Mouse (Mus musculus): Measurements from ENCODE around the gene Elavl3. TPM values are rescaled to one million over a fixed set of nuclear protein-coding genes. Genes with fewer than 3 reads are reported as not detected.

Gene Elavl3
- polyA plus RNA-seq, 1 experiment from 2014 or later = 6.2 TPM

DNA sequence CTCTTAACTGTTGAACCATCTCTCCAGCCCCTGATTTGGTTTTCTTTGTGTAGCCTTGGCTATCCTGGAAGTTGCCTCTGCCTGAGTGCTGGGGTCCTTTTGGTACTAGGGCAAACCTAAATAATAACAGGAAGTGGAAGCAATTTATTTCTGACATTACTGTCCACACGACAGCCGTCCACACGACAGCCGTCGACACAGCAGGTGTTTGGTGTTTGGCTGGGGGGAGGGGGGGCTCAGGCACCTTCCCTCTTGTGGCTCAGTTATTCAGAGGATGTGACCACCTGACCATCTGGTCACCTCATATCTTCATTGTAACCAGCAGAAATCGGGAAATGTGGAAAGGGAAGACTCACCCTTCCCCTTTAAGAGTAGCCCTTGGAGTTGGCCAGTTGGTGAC lies 82.9 kb downstream of the Elavl3 start:
- Histone ChIP-seq H3K4me2 (ENCODE audit: low read length) (no peak overlapping the region), H3K4me3 (ENCODE audit: low read depth, low read length) (no peak overlapping the region), H3K27me3 (replicated peaks; ENCODE audit: control insufficient read depth, insufficient read depth, low read length) (no peaks in the 10 kb centered on the region), H3K9ac (ENCODE audit: low read length) (no peak overlapping the region), H3K9me3 (ENCODE audit: control insufficient read depth, low read length) (no peaks in the 10 kb centered on the region), H3K36me3 (ENCODE audit: control insufficient read depth, insufficient read depth, low read length) (no peaks in the 10 kb centered on the region), H3K4me1 (replicated peaks; ENCODE audit: control insufficient read depth, insufficient read depth, low read length) (no peaks in the 10 kb centered on the region), H3K27ac (ENCODE audit: low read depth) (no peak overlapping the region)
- no peak for DNase-seq (ENCODE audit: low spot score)
- WGBS = 51% methylated on average over 6 of the region's 6 CpGs
- no peak for ATAC-seq (replicated peaks; ENCODE audit: low FRiP score, low TSS enrichment, low read depth)

Other genes starting within 250 kb of the Elavl3 start
- gene Angptl8, start 216.5 kb downstream of the Elavl3 start, polyA plus RNA-seq (2014; fragmentation: Nextera tagmentation; extraction: Ambion mirVana) = 4.0 and 4.3 TPM in 2 replicates
- gene Dock6, start 199.4 kb downstream of the Elavl3 start, polyA plus RNA-seq (2014; fragmentation: Nextera tagmentation; extraction: Ambion mirVana) = 39.4 and 40.0 TPM in 2 replicates
- gene Rab3d, start 133.8 kb downstream of the Elavl3 start, polyA plus RNA-seq (2014; fragmentation: Nextera tagmentation; extraction: Ambion mirVana) = 18.4 and 21.5 TPM in 2 replicates
- gene Ccdc159, start 124.6 kb downstream of the Elavl3 start, polyA plus RNA-seq (2014; fragmentation: Nextera tagmentation; extraction: Ambion mirVana) = 3.8 and 4.2 TPM in 2 replicates
- 57.1 and 59.6 TPM in 2 replicates for gene Tmem205, start 124.5 kb downstream of the Elavl3 start, polyA plus RNA-seq (2014; fragmentation: Nextera tagmentation; extraction: Ambion mirVana)
- gene Plppr2, start 115.0 kb downstream of the Elavl3 start, polyA plus RNA-seq (2014; fragmentation: Nextera tagmentation; extraction: Ambion mirVana) = 8.2 and 8.7 TPM in 2 replicates
- gene Swsap1, start 96.3 kb downstream of the Elavl3 start, polyA plus RNA-seq (2014; fragmentation: Nextera tagmentation; extraction: Ambion mirVana) = 11.7 and 12.8 TPM in 2 replicates
- gene Epor, start 88.5 kb downstream of the Elavl3 start, polyA plus RNA-seq (2014; fragmentation: Nextera tagmentation; extraction: Ambion mirVana) = 4.1 and 4.2 TPM in 2 replicates
- 1.1 and 1.4 TPM in 2 replicates for gene Rgl3, start 62.6 kb downstream of the Elavl3 start, polyA plus RNA-seq (2014; fragmentation: Nextera tagmentation; extraction: Ambion mirVana)
- 0.42 and 0.95 TPM in 2 replicates for gene Ccdc151, start 49.4 kb downstream of the Elavl3 start, polyA plus RNA-seq (2014; fragmentation: Nextera tagmentation; extraction: Ambion mirVana)
- gene Prkcsh, start 49.2 kb downstream of the Elavl3 start, polyA plus RNA-seq (2014; fragmentation: Nextera tagmentation; extraction: Ambion mirVana) = 93.8 and 95.8 TPM in 2 replicates
- not detected in 2 replicates for gene Gm49318, start 19.2 kb upstream of the Elavl3 start, polyA plus RNA-seq (2014; fragmentation: Nextera tagmentation; extraction: Ambion mirVana)
- gene Zfp653, start 19.4 kb upstream of the Elavl3 start, polyA plus RNA-seq (2014; fragmentation: Nextera tagmentation; extraction: Ambion mirVana) = 10.2 and 10.3 TPM in 2 replicates
- gene Ecsit, start 33.4 kb upstream of the Elavl3 start, polyA plus RNA-seq (2014; fragmentation: Nextera tagmentation; extraction: Ambion mirVana) = 35.2 and 43.4 TPM in 2 replicates
- 322 and 380 TPM in 2 replicates for gene Cnn1, start 47.2 kb upstream of the Elavl3 start, polyA plus RNA-seq (2014; fragmentation: Nextera tagmentation; extraction: Ambion mirVana)
- 190 and 192 TPM in 2 replicates for gene Elof1, start 65.1 kb upstream of the Elavl3 start, polyA plus RNA-seq (2014; fragmentation: Nextera tagmentation; extraction: Ambion mirVana)
- gene Acp5, start 83.7 kb upstream of the Elavl3 start, polyA plus RNA-seq (2014; fragmentation: Nextera tagmentation; extraction: Ambion mirVana) = 11.1 and 13.3 TPM in 2 replicates
- gene Pigyl, start 104.8 kb upstream of the Elavl3 start, polyA plus RNA-seq (2014; fragmentation: Nextera tagmentation; extraction: Ambion mirVana) = 76.5 and 85.4 TPM in 2 replicates
- gene Zfp872, start 136.1 kb upstream of the Elavl3 start, polyA plus RNA-seq (2014; fragmentation: Nextera tagmentation; extraction: Ambion mirVana) = 0.12 and 0.42 TPM in 2 replicates
- 23.8 and 24.5 TPM in 2 replicates for gene Zfp809, start 173.7 kb upstream of the Elavl3 start, polyA plus RNA-seq (2014; fragmentation: Nextera tagmentation; extraction: Ambion mirVana)
- 5.8 and 5.9 TPM in 2 replicates for gene Zfp599, start 207.9 kb upstream of the Elavl3 start, polyA plus RNA-seq (2014; fragmentation: Nextera tagmentation; extraction: Ambion mirVana)